Mouse (Mus musculus): Measurements from ENCODE around the gene Nup50. TPM values are rescaled to one million over a fixed set of nuclear protein-coding genes. Genes with fewer than 3 reads are reported as not detected.

The Nup50 gene
- polyA plus RNA-seq, 1 experiment from 2014 or later: 24.2 TPM

GRCm38 (mm10) chr15:84903843-84904385, 19.3 kb upstream of the Nup50 start:
- no peak overlapping the region for H3K4me3 ChIP-seq (ENCODE audit: low read depth, low read length)
- H3K36me3 ChIP-seq (ENCODE audit: control insufficient read depth, insufficient read depth, low read length): no peaks in the 10 kb centered on the region
- ATAC-seq: peak; percentile 21; the same call in 1 of the 2 replicates
- H3K9me3 ChIP-seq (replicated peaks; ENCODE audit: control insufficient read depth, low read length, poor library complexity, severe bottlenecking): no peaks in the 10 kb centered on the region
- no peak overlapping the region for H3K9ac ChIP-seq (ENCODE audit: low read depth, low read length)
- peaks cover 9% of the 10 kb centered on the region for H3K27me3 ChIP-seq (ENCODE audit: control insufficient read depth, insufficient read depth, low read depth, low read length)
- WGBS: 29% methylated on average over 7 of the region's 7 CpGs
- H3K27ac ChIP-seq (ENCODE audit: low read length): no peak overlapping the region
- no peak overlapping the region for H3K4me2 ChIP-seq (ENCODE audit: low read length)
- peaks cover under 1% of the 10 kb centered on the region; the same call in 1 of the 2 replicates for H3K4me1 ChIP-seq (ENCODE audit: control insufficient read depth, insufficient read depth, low read length)

- Histone ChIP-seq H3K4me1 (ENCODE audit: control insufficient read depth, insufficient read depth, low read length) (no peaks in the 10 kb centered on the region), H3K9me3 (replicated peaks; ENCODE audit: control insufficient read depth, low read length, poor library complexity, severe bottlenecking) (no peaks in the 10 kb centered on the region), H3K36me3 (ENCODE audit: control insufficient read depth, insufficient read depth, low read length) (no peaks in the 10 kb centered on the region), H3K4me2 (ENCODE audit: low read length) (no peak overlapping the region), H3K9ac (ENCODE audit: low read depth, low read length) (no peak overlapping the region), H3K4me3 (ENCODE audit: low read depth, low read length) (no peak overlapping the region), H3K27ac (ENCODE audit: low read length) (no peak overlapping the region), H3K27me3 (ENCODE audit: control insufficient read depth, insufficient read depth, low read depth, low read length) (no peaks in the 10 kb centered on the region)
- 72% methylated on average over 3 of the region's 3 CpGs for WGBS
- no peak for ATAC-seq
Measured at GRCm38 (mm10) chr15:84913201-84913600, 10.0 kb upstream of the Nup50 start.

- H3K4me2 ChIP-seq (ENCODE audit: low read length): no peak within 1 kb of the TSS
Measured at GRCm38 (mm10) chr15:84919938-84920337, 3.3 kb upstream of the Nup50 start, which contains the start of gene Gm29666. Gene Gm29666 (minus strand): TSS chr15:84920038.

GRCm38 (mm10) chr15:84923508-84924181, 434 bp downstream of the Nup50 start:
- H3K36me3 ChIP-seq (ENCODE audit: control insufficient read depth, insufficient read depth, low read length): peaks cover 9% of the 10 kb centered on the region
- no peaks in the 10 kb centered on the region for H3K27me3 ChIP-seq (ENCODE audit: control insufficient read depth, insufficient read depth, low read depth, low read length)
- H3K4me1 ChIP-seq (ENCODE audit: control insufficient read depth, insufficient read depth, low read length): peaks cover 25% of the 10 kb centered on the region
- H3K4me3 ChIP-seq (ENCODE audit: low read depth, low read length): peak overlapping the region; percentile 68
- peak overlapping the region; percentile 94 for H3K27ac ChIP-seq (ENCODE audit: low read length)
- H3K4me2 ChIP-seq (ENCODE audit: low read length): peak overlapping the region; percentile 84
- peak; percentile 79 for ATAC-seq
- H3K9ac ChIP-seq (ENCODE audit: low read depth, low read length): peak overlapping the region; percentile 78
- under 1% methylated on average over 68 of the region's 68 CpGs for WGBS
- H3K9me3 ChIP-seq (replicated peaks; ENCODE audit: control insufficient read depth, low read length, poor library complexity, severe bottlenecking): no peaks in the 10 kb centered on the region

More at GRCm38 (mm10) chr15:84919938-84920337, 3.3 kb upstream of the Nup50 start, which contains the start of gene Gm29666:
- Histone ChIP-seq H3K27me3 (ENCODE audit: control insufficient read depth, insufficient read depth, low read depth, low read length) (no peaks in the 10 kb centered on the region), H3K4me1 (ENCODE audit: control insufficient read depth, insufficient read depth, low read length) (peaks cover 15% of the 10 kb centered on the region), H3K9ac (ENCODE audit: low read depth, low read length) (no peak within 1 kb of the TSS), H3K36me3 (ENCODE audit: control insufficient read depth, insufficient read depth, low read length) (no peaks in the 10 kb centered on the region), H3K27ac (ENCODE audit: low read length) (no peak within 1 kb of the TSS), H3K4me3 (ENCODE audit: low read depth, low read length) (no peak within 1 kb of the TSS), H3K9me3 (replicated peaks; ENCODE audit: control insufficient read depth, low read length, poor library complexity, severe bottlenecking) (no peaks in the 10 kb centered on the region)
- ATAC-seq: no peak
- 93% methylated on average over 3 of the region's 3 CpGs for WGBS

GRCm38 (mm10) chr15:84924781-84925315, 1.6 kb downstream of the Nup50 start:
- Histone ChIP-seq H3K4me2 (ENCODE audit: low read length) (peak overlapping the region; percentile 84), H3K27me3 (ENCODE audit: control insufficient read depth, insufficient read depth, low read depth, low read length) (no peaks in the 10 kb centered on the region), H3K9ac (ENCODE audit: low read depth, low read length) (peak overlapping the region; percentile 78; the same call in 1 of the 2 replicates), H3K9me3 (replicated peaks; ENCODE audit: control insufficient read depth, low read length, poor library complexity, severe bottlenecking) (no peaks in the 10 kb centered on the region), H3K4me1 (ENCODE audit: control insufficient read depth, insufficient read depth, low read length) (peaks cover 25% of the 10 kb centered on the region), H3K36me3 (ENCODE audit: control insufficient read depth, insufficient read depth, low read length) (peaks cover 15% of the 10 kb centered on the region), H3K27ac (ENCODE audit: low read length) (no peak overlapping the region), H3K4me3 (ENCODE audit: low read depth, low read length) (peak overlapping the region; percentile 68)
- 14% methylated on average over 9 of the region's 9 CpGs for WGBS
- ATAC-seq: no peak

- Histone ChIP-seq H3K27me3 (ENCODE audit: control insufficient read depth, insufficient read depth, low read depth, low read length) (no peaks in the 10 kb centered on the region), H3K4me2 (ENCODE audit: low read length) (peak overlapping the region; percentile 36), H3K36me3 (ENCODE audit: control insufficient read depth, insufficient read depth, low read length) (peaks cover 15% of the 10 kb centered on the region), H3K27ac (ENCODE audit: low read length) (no peak overlapping the region), H3K9me3 (replicated peaks; ENCODE audit: control insufficient read depth, low read length, poor library complexity, severe bottlenecking) (no peaks in the 10 kb centered on the region), H3K4me3 (ENCODE audit: low read depth, low read length) (no peak overlapping the region), H3K4me1 (ENCODE audit: control insufficient read depth, insufficient read depth, low read length) (peaks cover 25% of the 10 kb centered on the region), H3K9ac (ENCODE audit: low read depth, low read length) (0 out of 2 replicates have a peak overlapping the region, but pooled peaks have one; percentile 25)
- 43% methylated on average over 1 of the region's 1 CpGs for WGBS
- no peak for ATAC-seq
Measured at GRCm38 (mm10) chr15:84925495-84926018, 2.3 kb downstream of the Nup50 start.

GRCm38 (mm10) chr15:84932351-84932750, 9.1 kb downstream of the Nup50 start:
- Histone ChIP-seq H3K36me3 (ENCODE audit: control insufficient read depth, insufficient read depth, low read length) (peaks cover 42% of the 10 kb centered on the region), H3K4me1 (ENCODE audit: control insufficient read depth, insufficient read depth, low read length) (no peaks in the 10 kb centered on the region), H3K27me3 (ENCODE audit: control insufficient read depth, insufficient read depth, low read depth, low read length) (no peaks in the 10 kb centered on the region), H3K27ac (ENCODE audit: low read length) (no peak overlapping the region), H3K9ac (ENCODE audit: low read depth, low read length) (no peak overlapping the region), H3K4me2 (ENCODE audit: low read length) (no peak overlapping the region), H3K4me3 (ENCODE audit: low read depth, low read length) (no peak overlapping the region), H3K9me3 (replicated peaks; ENCODE audit: control insufficient read depth, low read length, poor library complexity, severe bottlenecking) (no peaks in the 10 kb centered on the region)
- 87% methylated on average over 5 of the region's 5 CpGs for WGBS
- ATAC-seq: no peak

- no peaks in the 10 kb centered on the region for H3K9me3 ChIP-seq (replicated peaks; ENCODE audit: control insufficient read depth, low read length, poor library complexity, severe bottlenecking)
- no peaks in the 10 kb centered on the region for H3K4me1 ChIP-seq (ENCODE audit: control insufficient read depth, insufficient read depth, low read length)
- no peaks in the 10 kb centered on the region for H3K27me3 ChIP-seq (ENCODE audit: control insufficient read depth, insufficient read depth, low read depth, low read length)
- H3K4me3 ChIP-seq (ENCODE audit: low read depth, low read length): no peak overlapping the region
- 90% methylated on average over 16 of the region's 16 CpGs for WGBS
- no peak for ATAC-seq
- no peak overlapping the region for H3K4me2 ChIP-seq (ENCODE audit: low read length)
- H3K36me3 ChIP-seq (ENCODE audit: control insufficient read depth, insufficient read depth, low read length): peaks cover 39% of the 10 kb centered on the region
- no peak overlapping the region for H3K27ac ChIP-seq (ENCODE audit: low read length)
- no peak overlapping the region for H3K9ac ChIP-seq (ENCODE audit: low read depth, low read length)
Measured at GRCm38 (mm10) chr15:84934901-84935300, 11.7 kb downstream of the Nup50 start.

GRCm38 (mm10) chr15:84940102-84940501, 16.9 kb downstream of the Nup50 start:
- Histone ChIP-seq H3K27me3 (ENCODE audit: control insufficient read depth, insufficient read depth, low read depth, low read length) (no peaks in the 10 kb centered on the region), H3K4me3 (ENCODE audit: low read depth, low read length) (no peak overlapping the region), H3K9ac (ENCODE audit: low read depth, low read length) (no peak overlapping the region), H3K4me1 (ENCODE audit: control insufficient read depth, insufficient read depth, low read length) (no peaks in the 10 kb centered on the region), H3K9me3 (replicated peaks; ENCODE audit: control insufficient read depth, low read length, poor library complexity, severe bottlenecking) (no peaks in the 10 kb centered on the region), H3K36me3 (ENCODE audit: control insufficient read depth, insufficient read depth, low read length) (peaks cover 36% of the 10 kb centered on the region), H3K27ac (ENCODE audit: low read length) (no peak overlapping the region), H3K4me2 (ENCODE audit: low read length) (no peak overlapping the region)
- 77% methylated on average over 12 of the region's 12 CpGs for WGBS
- ATAC-seq: no peak

Data from midbrain, embryonic 16.5 days (tissue).